Mouse (Mus musculus) intestine, embryonic 14.5 days (tissue): Measurements from ENCODE around the gene Pik3r5. TPM values are rescaled to one million over a fixed set of nuclear protein-coding genes. Genes with fewer than 3 reads are reported as not detected.
A peak's percentile ranks its signal among the peaks of the same experiment; 100 is the strongest.

Experiments
- ATAC-seq: fragments of 200-750 bp; cut with Nextera tagmentation; replicated peaks from 2 replicates; pipeline ENCODE4 v1.8.0; 2017; ENCODE audit warnings: low read depth, moderate number of reproducible peaks, moderate TSS enrichment, moderate library complexity; ENCODE audit not compliant: low FRiP score, low TSS enrichment
- DNase-seq: peaks from one replicate; pipeline ENCODE4 v3.0.0-alpha.2; 2018; ENCODE audit warnings: low spot score
- H3K27ac ChIP-seq: fragments of 300-500 bp; sonication (generic); 2 replicates; pipeline ENCODE4 v1.5.1; 2014; ENCODE audit warnings: low read depth, mild to moderate bottlenecking, control low read depth
- H3K27me3 ChIP-seq: fragments of 300-500 bp; sonication (generic); replicated peaks from 2 replicates; pipeline ENCODE4 v1.6.1; 2014; ENCODE audit warnings: low read length, control low read depth; ENCODE audit not compliant: control insufficient read depth, insufficient read depth
- H3K36me3 ChIP-seq: fragments of 300-500 bp; sonication (generic); 2 replicates; pipeline ENCODE4 v1.6.1; 2014; ENCODE audit warnings: low read length, control low read depth; ENCODE audit not compliant: control insufficient read depth, insufficient read depth
- H3K4me1 ChIP-seq: fragments of 300-500 bp; sonication (generic); replicated peaks from 2 replicates; pipeline ENCODE4 v1.6.1; 2014; ENCODE audit warnings: low read length, control low read depth, mixed read lengths; ENCODE audit not compliant: control insufficient read depth, insufficient read depth
- H3K4me2 ChIP-seq: fragments of 300-500 bp; sonication (generic); 2 replicates; pipeline ENCODE4 v1.6.1; 2014; ENCODE audit warnings: low read length
- H3K4me3 ChIP-seq: fragments of 300-500 bp; sonication (generic); 2 replicates; pipeline ENCODE4 v1.5.1; 2014; ENCODE audit warnings: low read depth, low read length, control low read depth, mixed read lengths
- H3K9ac ChIP-seq: fragments of 300-500 bp; sonication (generic); 2 replicates; pipeline ENCODE4 v1.6.1; 2014; ENCODE audit warnings: mild to moderate bottlenecking, low read length
- H3K9me3 ChIP-seq: fragments of 300-500 bp; sonication (generic); 2 replicates; pipeline ENCODE4 v1.6.1; 2016; ENCODE audit warnings: low read length, control low read depth; ENCODE audit not compliant: control insufficient read depth
- WGBS: fragments of 180-500 bp; shearing (Covaris S2); extraction: QIAGEN DNeasy Blood & Tissue Kit; methylation state at CpG from one replicate; pipeline ENCODE4 v1.1.7; 2014; 5-methylcytosine and 5-hydroxymethylcytosine counted together
- polyA plus RNA-seq: library from polyadenylated mRNA; unstranded; fragments of >200 nt; fragmentation: Nextera tagmentation; extraction: Ambion mirVana; gene quantifications from 2 replicates; pipeline ENCODE4 v1.2.1, GENCODE M21; 2014

The Pik3r5 gene
- polyA plus RNA-seq, 1 experiment from 2014 or later, result 0.61 TPM

DNA sequence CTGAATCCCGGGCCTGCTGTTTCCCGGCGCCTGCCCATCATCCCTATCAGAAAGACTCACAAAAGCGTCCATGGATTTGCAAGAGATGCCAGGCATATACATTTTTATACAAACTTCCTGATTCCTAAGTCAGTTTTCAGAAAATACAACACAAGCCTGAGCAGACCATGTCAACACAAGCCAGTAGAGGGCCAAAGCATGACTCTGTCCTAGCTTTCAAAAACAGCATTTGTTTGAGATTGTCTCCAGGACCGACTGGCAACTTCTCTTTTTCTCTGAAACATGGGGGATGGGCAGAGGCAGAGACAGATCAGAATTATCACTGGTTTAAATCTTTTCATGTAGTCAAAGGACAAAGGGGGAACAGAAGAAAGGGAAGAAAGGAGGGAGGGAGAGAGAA lies 89.4 kb downstream of the Pik3r5 start:
- H3K27me3 ChIP-seq, result no peaks in the 10 kb centered on the region
- no peak for DNase-seq
- no peak overlapping the region for H3K9ac ChIP-seq
- ATAC-seq, result no peak
- no peaks in the 10 kb centered on the region for H3K4me1 ChIP-seq
- 79% methylated on average over 5 of the region's 5 CpGs for WGBS
- H3K36me3 ChIP-seq, result no peaks in the 10 kb centered on the region
- no peak overlapping the region for H3K4me3 ChIP-seq
- H3K9me3 ChIP-seq, result peaks cover 3% of the 10 kb centered on the region; the same call in 1 of the 2 replicates
- no peak overlapping the region for H3K4me2 ChIP-seq
- no peak overlapping the region for H3K27ac ChIP-seq

GRCm38 (mm10) chr11:68526441-68526840 lies 94.5 kb downstream of the Pik3r5 start:
- Histone ChIP-seq H3K9ac (no peak overlapping the region), H3K4me2 (no peak overlapping the region), H3K27ac (no peak overlapping the region), H3K36me3 (no peaks in the 10 kb centered on the region), H3K27me3 (no peaks in the 10 kb centered on the region), H3K4me1 (no peaks in the 10 kb centered on the region), H3K9me3 (no peaks in the 10 kb centered on the region), H3K4me3 (no peak overlapping the region)
- no peak for DNase-seq
- WGBS, result 67% methylated on average over 4 of the region's 4 CpGs
- ATAC-seq, result no peak

DNA sequence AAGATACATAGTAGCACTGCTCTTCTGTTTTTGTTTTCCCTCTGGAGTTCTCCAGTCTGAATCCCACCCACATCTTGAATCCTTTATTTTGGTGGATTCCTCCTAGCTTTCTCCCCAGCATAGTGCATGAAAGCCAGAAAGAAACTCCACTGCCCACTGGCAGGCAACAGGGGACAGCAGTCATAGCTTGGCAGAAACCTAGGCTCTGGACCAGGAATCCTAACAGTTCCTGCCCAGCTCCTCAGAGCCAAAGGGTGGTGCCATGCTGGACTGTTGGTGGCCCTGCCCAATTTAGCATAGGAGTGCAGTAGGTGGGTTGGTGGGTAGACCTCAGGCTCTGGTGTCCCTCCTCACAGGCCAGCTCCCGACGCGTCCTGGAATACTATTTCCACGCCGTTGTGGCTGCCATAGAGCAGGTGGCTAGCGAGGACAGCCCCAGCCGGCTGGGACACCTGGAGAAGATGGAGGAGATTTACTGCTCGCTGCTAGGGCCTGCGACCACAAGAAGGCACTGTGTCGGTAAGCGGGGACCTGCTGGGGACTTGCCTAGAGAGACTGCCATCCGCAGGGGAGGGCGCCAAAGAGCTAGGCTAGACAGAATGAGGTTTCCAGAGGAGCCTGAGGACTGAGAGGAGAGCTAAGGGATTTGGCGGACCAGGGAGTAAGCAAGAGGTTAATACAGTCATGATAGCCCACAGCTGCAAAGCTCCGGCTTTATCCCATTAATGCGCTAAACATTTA lies 99.3 kb downstream of the Pik3r5 start:
- Histone ChIP-seq H3K27me3 (no peaks in the 10 kb centered on the region), H3K4me2 (no peak overlapping the region), H3K27ac (no peak overlapping the region), H3K9ac (no peak overlapping the region), H3K4me1 (no peaks in the 10 kb centered on the region), H3K36me3 (no peaks in the 10 kb centered on the region), H3K4me3 (no peak overlapping the region), H3K9me3 (no peaks in the 10 kb centered on the region)
- 0 out of 2 replicates have a peak, but pooled peaks have one; percentile 27 for ATAC-seq
- 21% methylated on average over 16 of the region's 16 CpGs for WGBS
- DNase-seq, result no peak

- H3K27ac ChIP-seq, result no peak overlapping the region
- no peaks in the 10 kb centered on the region for H3K27me3 ChIP-seq
- WGBS, result 65% methylated on average over 11 of the region's 11 CpGs
- H3K4me2 ChIP-seq, result no peak overlapping the region
- no peak overlapping the region for H3K4me3 ChIP-seq
- DNase-seq (no peak), ATAC-seq (no peak)
- no peaks in the 10 kb centered on the region for H3K36me3 ChIP-seq
- no peaks in the 10 kb centered on the region for H3K4me1 ChIP-seq
- no peaks in the 10 kb centered on the region for H3K9me3 ChIP-seq
- H3K9ac ChIP-seq, result no peak overlapping the region
Observed at GRCm38 (mm10) chr11:68531941-68532535, 100.1 kb downstream of the Pik3r5 start.

DNA sequence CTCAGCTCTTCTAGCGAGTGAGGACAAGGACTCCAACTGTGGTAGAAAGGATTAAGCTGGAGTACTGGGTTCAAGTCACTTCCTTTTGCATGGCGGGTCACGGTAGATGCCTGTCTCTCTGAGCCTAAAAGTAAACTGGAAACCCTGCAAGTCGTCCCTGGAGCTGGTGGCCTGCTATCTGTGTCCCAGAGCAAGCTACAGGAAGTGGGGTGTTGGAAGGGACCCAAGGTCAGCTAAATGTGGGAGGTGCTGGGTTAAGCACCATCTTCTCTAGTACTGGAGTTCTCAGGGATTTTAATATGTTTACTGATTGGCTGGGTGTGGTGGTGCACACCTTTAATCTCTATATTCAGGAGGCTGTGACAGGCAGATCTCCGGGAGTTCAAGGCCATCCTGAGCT lies 100.9 kb downstream of the Pik3r5 start:
- WGBS, result 75% methylated on average over 5 of the region's 5 CpGs
- DNase-seq (no peak), ATAC-seq (no peak)

DNA sequence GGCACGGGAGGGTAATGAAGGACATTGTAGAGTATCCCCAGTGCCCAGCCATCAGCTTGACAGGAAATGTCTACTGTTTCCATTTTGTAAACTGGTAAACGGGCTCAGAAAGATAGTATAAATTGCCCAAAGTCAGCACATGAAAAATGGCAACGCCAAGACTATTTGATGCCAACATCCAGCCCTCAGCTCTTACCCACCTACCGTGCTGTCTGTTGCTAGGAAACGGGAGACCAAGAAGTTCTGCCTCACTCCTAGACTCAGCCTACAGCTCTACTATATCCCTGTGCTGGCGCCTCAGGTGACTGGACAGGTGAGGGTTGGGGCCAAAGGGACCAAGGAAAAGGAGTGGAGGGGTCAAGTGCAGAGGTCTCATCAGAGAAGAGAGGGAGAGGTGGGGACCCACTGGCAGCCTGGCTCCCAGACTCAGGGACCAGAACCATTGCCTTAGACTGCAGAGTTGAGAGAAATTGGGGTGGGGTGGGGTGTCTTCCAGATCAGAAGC lies 102.1 kb downstream of the Pik3r5 start:
- H3K9me3 ChIP-seq, result no peaks in the 10 kb centered on the region
- 86% methylated on average over 6 of the region's 6 CpGs for WGBS
- ATAC-seq (no peak), DNase-seq (no peak)
- H3K36me3 ChIP-seq, result no peaks in the 10 kb centered on the region
- H3K27ac ChIP-seq, result no peak overlapping the region
- no peak overlapping the region for H3K4me2 ChIP-seq
- H3K4me1 ChIP-seq, result no peaks in the 10 kb centered on the region
- no peak overlapping the region for H3K4me3 ChIP-seq
- H3K27me3 ChIP-seq, result no peaks in the 10 kb centered on the region
- no peak overlapping the region for H3K9ac ChIP-seq

More for the DNA sequence above, 100.9 kb downstream of the Pik3r5 start:
- Histone ChIP-seq H3K9me3 (no peaks in the 10 kb centered on the region), H3K4me2 (no peak overlapping the region), H3K27ac (no peak overlapping the region), H3K27me3 (no peaks in the 10 kb centered on the region), H3K4me3 (no peak overlapping the region), H3K36me3 (no peaks in the 10 kb centered on the region), H3K9ac (no peak overlapping the region), H3K4me1 (no peaks in the 10 kb centered on the region)

GRCm38 (mm10) chr11:68536026-68536425 lies 104.1 kb downstream of the Pik3r5 start:
- Histone ChIP-seq H3K9me3 (no peaks in the 10 kb centered on the region), H3K4me1 (no peaks in the 10 kb centered on the region), H3K36me3 (no peaks in the 10 kb centered on the region), H3K9ac (no peak overlapping the region), H3K27ac (no peak overlapping the region), H3K4me3 (no peak overlapping the region), H3K27me3 (no peaks in the 10 kb centered on the region), H3K4me2 (no peak overlapping the region)
- WGBS, result 64% methylated on average over 4 of the region's 4 CpGs
- no peak for DNase-seq
- ATAC-seq, result no peak

DNA sequence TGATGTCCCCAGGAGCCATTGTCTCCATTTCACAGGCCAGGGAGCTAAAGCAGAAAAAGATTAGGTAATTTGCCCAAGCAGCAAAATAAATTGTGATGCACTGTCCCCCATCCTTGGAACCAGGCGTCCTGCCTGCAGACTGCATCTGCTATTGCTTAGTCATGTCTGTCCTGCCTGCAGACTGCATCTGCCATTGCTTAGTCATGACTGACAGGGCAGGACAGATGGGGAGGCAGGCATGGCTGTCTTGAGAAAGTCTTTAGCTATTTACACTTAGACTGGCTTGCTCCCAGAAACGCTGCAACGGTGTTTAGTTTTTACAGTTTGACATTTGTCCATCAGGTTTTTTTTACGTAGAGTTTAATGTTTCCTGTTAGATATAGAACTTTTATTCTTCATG lies 104.5 kb downstream of the Pik3r5 start:
- no peak overlapping the region for H3K9ac ChIP-seq
- no peak overlapping the region for H3K4me3 ChIP-seq
- ATAC-seq, result no peak
- H3K4me1 ChIP-seq, result no peaks in the 10 kb centered on the region
- 37% methylated on average over 4 of the region's 4 CpGs for WGBS
- no peaks in the 10 kb centered on the region for H3K27me3 ChIP-seq
- H3K36me3 ChIP-seq, result no peaks in the 10 kb centered on the region
- H3K27ac ChIP-seq, result no peak overlapping the region
- no peak for DNase-seq
- no peak overlapping the region for H3K4me2 ChIP-seq
- H3K9me3 ChIP-seq, result no peaks in the 10 kb centered on the region

DNA sequence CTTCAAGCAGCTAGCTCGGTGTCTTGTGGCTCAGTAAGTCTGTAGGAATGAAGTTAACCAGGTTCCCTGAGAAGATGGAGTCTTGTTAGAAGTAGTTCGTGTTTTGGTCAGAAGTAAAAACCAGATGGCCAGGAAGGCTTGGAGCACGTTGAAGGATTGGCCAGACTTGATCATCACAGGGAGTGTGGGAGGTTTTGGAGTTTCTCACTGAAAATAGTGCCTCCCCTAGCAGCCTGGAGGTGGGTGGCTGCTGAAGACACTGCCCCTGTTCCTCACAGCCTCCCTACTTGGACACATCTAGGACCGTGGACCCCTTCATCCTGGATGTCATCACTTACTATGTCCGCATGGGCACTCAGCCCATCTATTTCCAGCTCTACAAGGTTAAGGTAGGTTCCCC lies 107.7 kb downstream of the Pik3r5 start:
- Histone ChIP-seq H3K9me3 (no peaks in the 10 kb centered on the region), H3K4me1 (no peaks in the 10 kb centered on the region), H3K27ac (no peak overlapping the region), H3K27me3 (no peaks in the 10 kb centered on the region), H3K36me3 (no peaks in the 10 kb centered on the region), H3K4me2 (no peak overlapping the region), H3K9ac (no peak overlapping the region), H3K4me3 (no peak overlapping the region)
- 49% methylated on average over 5 of the region's 5 CpGs for WGBS
- ATAC-seq (no peak), DNase-seq (no peak)
